Mouse (Mus musculus): ENCODE measurements around the gene Hsd17b13. TPM values are rescaled to one million over a fixed set of nuclear protein-coding genes. Genes with fewer than 3 reads are reported as not detected.

Hsd17b13 gene
- polyA plus RNA-seq, 1 experiment: not detected

DNA sequence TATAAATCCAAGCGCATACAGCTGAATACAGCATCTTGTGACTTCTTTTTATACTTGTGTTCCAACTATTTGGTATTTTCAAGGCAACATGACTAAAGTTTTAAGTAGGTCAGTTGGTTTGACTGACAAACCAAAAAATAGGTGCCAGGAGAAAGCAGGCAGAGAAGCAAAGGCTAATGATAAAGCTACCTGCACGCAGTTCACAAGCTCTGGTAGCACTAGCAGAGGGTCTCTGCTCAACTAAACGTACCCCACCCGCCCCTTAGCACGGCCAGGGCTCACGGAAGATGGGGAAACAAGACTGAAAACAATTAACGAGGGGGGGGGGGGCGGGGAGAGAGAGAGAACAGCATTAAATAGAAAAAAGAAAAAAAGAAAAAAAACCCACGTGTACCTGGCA is 67.1 kb downstream of the Hsd17b13 start:
- WGBS: 23% methylated on average over 8 of the region's 9 CpGs
- no peak for TF ChIP-seq CTCF (IDR thresholded peaks at IDR 0.05; ENCODE audit: borderline replicate concordance, insufficient read depth, low read depth, low read length)
- TF ChIP-seq POLR2A (IDR thresholded peaks at IDR 0.05; ENCODE audit: borderline replicate concordance, insufficient read depth, low read length): no peak
- H3K27ac ChIP-seq (ENCODE audit: insufficient read depth, low read length): no peak overlapping the region
- peak overlapping the region; percentile 51 for H3K4me3 ChIP-seq (replicated peaks; ENCODE audit: insufficient read depth, low read depth, low read length)
- no peaks in the 10 kb centered on the region for H3K4me1 ChIP-seq (ENCODE audit: control insufficient read depth, insufficient read depth, low read length)
- peak in 1 of 2 experiments; percentile 25 for DNase-seq
- no peaks in the 10 kb centered on the region for H3K27me3 ChIP-seq (ENCODE audit: control insufficient read depth, insufficient read depth, low read length)

- TF ChIP-seq CTCF (IDR thresholded peaks at IDR 0.05; ENCODE audit: borderline replicate concordance, insufficient read depth, low read depth, low read length) (no peak), POLR2A (IDR thresholded peaks at IDR 0.05; ENCODE audit: borderline replicate concordance, insufficient read depth, low read length) (no peak)
- DNase-seq: no peak
- Histone ChIP-seq H3K4me3 (replicated peaks; ENCODE audit: insufficient read depth, low read depth, low read length) (no peak overlapping the region), H3K27ac (ENCODE audit: insufficient read depth, low read length) (no peak overlapping the region), H3K27me3 (ENCODE audit: control insufficient read depth, insufficient read depth, low read length) (no peaks in the 10 kb centered on the region), H3K4me1 (ENCODE audit: control insufficient read depth, insufficient read depth, low read length) (no peaks in the 10 kb centered on the region)
- WGBS: 78% methylated on average over 3 of the region's 3 CpGs
Observed at GRCm38 (mm10) chr5:103909466-103909865, 67.7 kb downstream of the Hsd17b13 start.

DNA sequence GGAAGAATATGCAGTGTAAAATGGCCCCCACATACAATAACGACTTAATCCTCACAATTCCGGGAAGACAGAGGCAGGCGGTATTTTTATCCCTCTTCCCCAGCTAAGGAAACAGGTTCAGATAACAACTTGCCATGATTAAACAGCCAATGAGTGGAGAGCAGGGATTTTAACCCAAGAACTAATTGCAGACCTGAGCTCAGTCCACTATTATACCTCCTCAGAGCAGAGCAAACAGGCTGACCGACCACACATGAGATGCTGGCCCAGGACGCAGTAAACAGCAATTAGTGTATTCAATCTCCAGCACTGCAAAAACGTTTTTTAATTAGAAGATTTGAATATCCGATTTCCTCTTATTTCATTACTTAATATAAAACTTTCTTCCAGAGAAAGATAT is 68.4 kb downstream of the Hsd17b13 start:
- Histone ChIP-seq H3K27ac (ENCODE audit: insufficient read depth, low read length) (no peak overlapping the region), H3K4me1 (ENCODE audit: control insufficient read depth, insufficient read depth, low read length) (no peaks in the 10 kb centered on the region), H3K4me3 (replicated peaks; ENCODE audit: insufficient read depth, low read depth, low read length) (no peak overlapping the region), H3K27me3 (ENCODE audit: control insufficient read depth, insufficient read depth, low read length) (no peaks in the 10 kb centered on the region)
- WGBS: 83% methylated on average over 7 of the region's 7 CpGs
- TF ChIP-seq POLR2A (IDR thresholded peaks at IDR 0.05; ENCODE audit: borderline replicate concordance, insufficient read depth, low read length) (no peak), CTCF (IDR thresholded peaks at IDR 0.05; ENCODE audit: borderline replicate concordance, insufficient read depth, low read depth, low read length) (no peak)
- DNase-seq: no peak

DNA sequence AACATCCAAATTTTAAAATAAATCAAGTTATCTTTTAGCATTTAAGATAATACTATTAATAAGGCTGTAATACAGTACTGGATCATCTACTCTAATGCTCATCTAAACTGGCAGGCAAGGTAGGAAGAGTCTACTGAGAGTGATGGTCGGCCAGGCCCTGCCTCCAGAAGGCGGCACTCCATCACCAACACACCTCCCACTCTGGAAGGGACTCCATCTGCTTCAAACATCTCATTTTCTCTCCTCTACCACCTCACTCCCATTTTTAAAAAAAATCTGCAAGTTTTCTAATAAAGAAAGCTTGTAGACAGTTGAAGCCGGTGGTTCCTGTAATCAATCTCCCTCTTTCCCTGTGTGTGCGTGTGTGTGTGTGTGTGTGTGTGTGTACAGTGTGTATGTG is 69.4 kb downstream of the Hsd17b13 start:
- TF ChIP-seq CTCF (IDR thresholded peaks at IDR 0.05; ENCODE audit: borderline replicate concordance, insufficient read depth, low read depth, low read length): no peak
- no peak for TF ChIP-seq POLR2A (IDR thresholded peaks at IDR 0.05; ENCODE audit: borderline replicate concordance, insufficient read depth, low read length)
- Histone ChIP-seq H3K4me3 (replicated peaks; ENCODE audit: insufficient read depth, low read depth, low read length) (no peak overlapping the region), H3K4me1 (ENCODE audit: control insufficient read depth, insufficient read depth, low read length) (no peaks in the 10 kb centered on the region), H3K27me3 (ENCODE audit: control insufficient read depth, insufficient read depth, low read length) (no peaks in the 10 kb centered on the region), H3K27ac (ENCODE audit: insufficient read depth, low read length) (no peak overlapping the region)
- WGBS: 85% methylated on average over 4 of the region's 4 CpGs
- DNase-seq: no peak

GRCm38 (mm10) chr5:103906173-103906572 is 71.0 kb downstream of the Hsd17b13 start:
- Histone ChIP-seq H3K27me3 (ENCODE audit: control insufficient read depth, insufficient read depth, low read length) (no peaks in the 10 kb centered on the region), H3K4me3 (replicated peaks; ENCODE audit: insufficient read depth, low read depth, low read length) (no peak overlapping the region), H3K4me1 (ENCODE audit: control insufficient read depth, insufficient read depth, low read length) (no peaks in the 10 kb centered on the region), H3K27ac (ENCODE audit: insufficient read depth, low read length) (no peak overlapping the region)
- no peak for DNase-seq
- TF ChIP-seq CTCF (IDR thresholded peaks at IDR 0.05; ENCODE audit: borderline replicate concordance, insufficient read depth, low read depth, low read length) (no peak), POLR2A (IDR thresholded peaks at IDR 0.05; ENCODE audit: borderline replicate concordance, insufficient read depth, low read length) (no peak)
- WGBS: 94% methylated on average over 6 of the region's 6 CpGs

Other genes starting within 250 kb of the Hsd17b13 start
- 29.1 and 29.6 TPM in 2 replicates for gene Klhl8, start 66.2 kb downstream of the Hsd17b13 start, polyA plus RNA-seq (2012; rRNA removed)
- 27.7 and 29.2 TPM in 2 replicates for gene Hsd17b11, start 44.5 kb upstream of the Hsd17b13 start, polyA plus RNA-seq (2012; rRNA removed)
- gene Nudt9, start 68.9 kb upstream of the Hsd17b13 start, polyA plus RNA-seq (2012; rRNA removed): 73.8 and 78.5 TPM in 2 replicates
- not detected in 2 replicates for gene Gm17660, start 100.2 kb upstream of the Hsd17b13 start, polyA plus RNA-seq (2012; rRNA removed)
- gene Sparcl1, start 136.3 kb upstream of the Hsd17b13 start, polyA plus RNA-seq (2012; rRNA removed): 1,650 and 1,724 TPM in 2 replicates
- 0.05 and 0.07 TPM in 2 replicates for gene Dspp, start 193.3 kb upstream of the Hsd17b13 start, polyA plus RNA-seq (2012; rRNA removed)
- gene Dmp1, start 225.2 kb upstream of the Hsd17b13 start, polyA plus RNA-seq (2012; rRNA removed): 6.1 and 8.2 TPM in 2 replicates

All from cerebellum, adult 2 months (tissue).